ENCODE assay signal across 8 mouse cellular contexts in genomic region chr1:178317275-178318001, GRCm38 (mm10). TPM values are rescaled to one million over a fixed set of nuclear protein-coding genes. Genes with fewer than 3 reads are reported as not detected.
DNase-seq lines count a peak whose midpoint lies in the region; ATAC-seq and TF ChIP-seq lines count a peak whose summit lies in the region.

No protein-coding gene starts in this region.

- peaks cover 22% of the 10 kb centered on the region for H3K4me1 ChIP-seq in embryonic facial prominence, embryonic 15.5 days
- H3K4me1 ChIP-seq in limb, embryonic 15.5 days, result peaks cover 14% of the 10 kb centered on the region
- no peaks in the 10 kb centered on the region for H3K4me1 ChIP-seq in thymus, adult 2 months (replicated peaks; ENCODE audit: control insufficient read depth, insufficient read depth, low read length)

- WGBS in embryonic facial prominence, embryonic 15.5 days, result 31% methylated on average over 10 of the region's 10 CpGs
- 27% methylated on average over 10 of the region's 10 CpGs for WGBS in limb, embryonic 15.5 days
- 25% methylated on average over 10 of the region's 10 CpGs for WGBS in thymus, adult 2 months

- TF ChIP-seq POLR2A in thymus, adult 2 months (IDR thresholded peaks at IDR 0.05; ENCODE audit: control insufficient read depth, extremely low read depth, insufficient read depth, low read length, poor library complexity), result no peak

- peak overlapping the region; percentile 68 for H3K4me3 ChIP-seq in embryonic facial prominence, embryonic 15.5 days (replicated peaks)
- peak overlapping the region; percentile 62 for H3K4me3 ChIP-seq in limb, embryonic 15.5 days
- H3K4me3 ChIP-seq in thymus, adult 2 months (ENCODE audit: control insufficient read depth, insufficient read depth, low read length), result no peak overlapping the region

- H3K9ac ChIP-seq in embryonic facial prominence, embryonic 15.5 days, result no peak overlapping the region; the same call in 1 of the 2 replicates
- H3K9ac ChIP-seq in limb, embryonic 15.5 days, result peak overlapping the region; percentile 78; the same call in 1 of the 2 replicates

- peak overlapping the region; percentile 100 for H3K27ac ChIP-seq in embryonic facial prominence, embryonic 15.5 days (replicated peaks)
- H3K27ac ChIP-seq in limb, embryonic 15.5 days, result peak overlapping the region; percentile 100
- H3K27ac ChIP-seq in thymus, adult 2 months (ENCODE audit: control insufficient read depth, insufficient read depth, low read length), result no peak overlapping the region

- peak overlapping the region; percentile 56 for H3K4me2 ChIP-seq in embryonic facial prominence, embryonic 15.5 days (replicated peaks)
- H3K4me2 ChIP-seq in limb, embryonic 15.5 days, result peak overlapping the region; percentile 54

- H3K27me3 ChIP-seq in embryonic facial prominence, embryonic 15.5 days, result no peaks in the 10 kb centered on the region
- H3K27me3 ChIP-seq in limb, embryonic 15.5 days, result no peaks in the 10 kb centered on the region
- no peaks in the 10 kb centered on the region for H3K27me3 ChIP-seq in thymus, adult 2 months (ENCODE audit: control insufficient read depth, insufficient read depth, low read length)

- DNase-seq in embryo, embryonic 11 days, result peak; percentile 34
- DNase-seq in embryo, embryonic 9.5 days (ENCODE audit: extremely low spot score), result no peak
- DNase-seq in 3T3-L1 (ENCODE audit: low read depth, low spot score), result peak; percentile 64
- DNase-seq in thymus, adult 2 months, result no peak
- no peak for DNase-seq in left cerebral cortex, adult 11 months (ENCODE audit: low spot score)

- no peaks in the 10 kb centered on the region for H3K9me3 ChIP-seq in embryonic facial prominence, embryonic 15.5 days (replicated peaks)
- no peaks in the 10 kb centered on the region for H3K9me3 ChIP-seq in limb, embryonic 15.5 days

- peaks cover 6% of the 10 kb centered on the region; the same call in 1 of the 2 replicates for H3K36me3 ChIP-seq in embryonic facial prominence, embryonic 15.5 days
- H3K36me3 ChIP-seq in limb, embryonic 15.5 days, result peaks cover 16% of the 10 kb centered on the region
- peaks cover 19% of the 10 kb centered on the region for H3K36me3 ChIP-seq in thymus, adult 2 months (ENCODE audit: control insufficient read depth, insufficient read depth, low read length)

- no peak for ATAC-seq in embryonic facial prominence, embryonic 15.5 days (ENCODE audit: insufficient number of reproducible peaks, low FRiP score, low TSS enrichment, low read depth)
- ATAC-seq in limb, embryonic 15.5 days (ENCODE audit: insufficient number of reproducible peaks, low FRiP score, low TSS enrichment, low read depth), result no peak
- ATAC-seq in cerebellum, adult (ENCODE audit: insufficient number of reproducible peaks, low FRiP score, low TSS enrichment), result no peak

- no peak for TF ChIP-seq CTCF in thymus, adult 2 months (IDR thresholded peaks at IDR 0.05; ENCODE audit: borderline replicate concordance, control insufficient read depth, extremely low read depth, insufficient read depth, low read length, poor library complexity)

RNA-seq across cellular contexts. Expression of gene Cox20, which starts 1.5 kb away (rescaled TPM):
- 113 and 118 TPM in 2 replicates for polyA plus RNA-seq in embryonic facial prominence, embryonic 15.5 days (2015; fragmentation: Nextera tagmentation; extraction: Ambion mirVana)
- 101 TPM in 2 replicates for polyA plus RNA-seq in limb, embryonic 15.5 days (2015; fragmentation: Nextera tagmentation; extraction: Ambion mirVana)
- 16.2 and 19.2 TPM in 2 replicates for polyA plus RNA-seq in thymus, adult 2 months (2012; rRNA removed)

RNA-seq across cellular contexts. Expression of gene Hnrnpu, which starts 20.2 kb away (rescaled TPM):
- 356 and 362 TPM in 2 replicates for polyA plus RNA-seq in embryonic facial prominence, embryonic 15.5 days (2015; fragmentation: Nextera tagmentation; extraction: Ambion mirVana)
- polyA plus RNA-seq in limb, embryonic 15.5 days (2015; fragmentation: Nextera tagmentation; extraction: Ambion mirVana), result 250 and 296 TPM in 2 replicates
- 112 and 127 TPM in 2 replicates for polyA plus RNA-seq in thymus, adult 2 months (2012; rRNA removed)

Comparison
In these comparisons a context has a peak if more than half of its experiments do, and no peak if none do; other contexts are left out.
1. DNase-seq: peak in embryo, embryonic 11 days (single experiment) and 3T3-L1 (single experiment); none in embryo, embryonic 9.5 days (single experiment), thymus, adult 2 months (single experiment) and left cerebral cortex, adult 11 months (single experiment).